Mouse (Mus musculus) heart, embryonic 16.5 days (tissue): ENCODE results near the gene Tmem40. TPM values are rescaled to one million over a fixed set of nuclear protein-coding genes. Genes with fewer than 3 reads are reported as not detected.

ENCODE experiments used
- ATAC-seq: fragments of 200-750 bp; cut with Nextera tagmentation; replicated peaks from 2 replicates; pipeline ENCODE4 v1.8.0; 2017; ENCODE audit warnings: moderate number of reproducible peaks; ENCODE audit not compliant: insufficient read depth, low FRiP score; ENCODE audit errors: extremely low read depth
- H3K27ac ChIP-seq: fragments of 300-500 bp; sonication (generic); 2 replicates; pipeline ENCODE4 v1.5.1; 2014; ENCODE audit warnings: mild to moderate bottlenecking, low read length, control low read depth, moderate library complexity
- H3K27me3 ChIP-seq: fragments of 300-500 bp; sonication (generic); 2 replicates; pipeline ENCODE4 v1.6.1; 2014; ENCODE audit warnings: low read length, mixed read lengths; ENCODE audit not compliant: control insufficient read depth, insufficient read depth
- H3K36me3 ChIP-seq: fragments of 300-500 bp; sonication (generic); 2 replicates; pipeline ENCODE4 v1.6.1; 2014; ENCODE audit not compliant: control insufficient read depth, insufficient read depth
- H3K4me1 ChIP-seq: fragments of 300-500 bp; sonication (generic); 2 replicates; pipeline ENCODE4 v1.6.1; 2014; ENCODE audit warnings: low read length, mixed read lengths; ENCODE audit not compliant: control insufficient read depth, insufficient read depth
- H3K4me2 ChIP-seq: fragments of 300-500 bp; sonication (generic); 2 replicates; pipeline ENCODE4 v1.6.1; 2014; ENCODE audit warnings: low read depth, mild to moderate bottlenecking, control low read depth, low read length
- H3K4me3 ChIP-seq: fragments of 300-500 bp; sonication (generic); 2 replicates; pipeline ENCODE4 v1.5.1; 2014; ENCODE audit warnings: mild to moderate bottlenecking, control low read depth, low read length
- H3K9ac ChIP-seq: fragments of 300-500 bp; sonication (generic); 2 replicates; pipeline ENCODE4 v1.6.1; 2014; ENCODE audit warnings: low read length, control low read depth
- H3K9me3 ChIP-seq: fragments of 300-500 bp; sonication (generic); replicated peaks from 2 replicates; pipeline ENCODE4 v1.6.1; 2016; ENCODE audit warnings: low read length; ENCODE audit not compliant: control insufficient read depth
- WGBS: fragments of 180-500 bp; shearing (Covaris S2); extraction: QIAGEN DNeasy Blood & Tissue Kit; methylation state at CpG from one replicate; pipeline ENCODE4 v1.1.7; 2014; 5-methylcytosine and 5-hydroxymethylcytosine counted together
- polyA plus RNA-seq: library from polyadenylated mRNA; unstranded; fragments of >200 nt; fragmentation: Nextera tagmentation; extraction: Ambion mirVana; gene quantifications from 2 replicates; pipeline ENCODE4 v1.2.1, GENCODE M21; 2015

Tmem40 gene
- polyA plus RNA-seq, 1 experiment from 2014 or later = 1.3 TPM

DNA sequence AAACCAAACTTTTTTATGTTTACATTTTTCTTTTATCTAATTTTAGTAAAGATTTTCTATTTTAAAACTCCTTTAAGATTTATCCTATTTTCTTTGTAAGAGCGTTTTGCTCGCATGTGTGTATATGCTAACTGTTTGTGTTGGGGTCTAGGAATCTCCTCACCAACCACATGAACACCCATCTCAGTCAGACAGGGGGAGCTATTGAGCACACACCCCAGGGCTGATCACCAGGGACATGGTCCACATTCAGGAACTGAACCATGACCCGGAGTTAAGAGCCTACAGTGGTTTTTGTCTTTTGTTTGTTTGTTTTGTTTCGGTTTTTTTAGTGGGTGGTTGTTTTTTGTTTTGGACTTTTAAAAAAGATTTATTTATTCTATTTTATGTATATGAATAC is 63.5 kb downstream of the Tmem40 start:
- ATAC-seq = no peak

DNA sequence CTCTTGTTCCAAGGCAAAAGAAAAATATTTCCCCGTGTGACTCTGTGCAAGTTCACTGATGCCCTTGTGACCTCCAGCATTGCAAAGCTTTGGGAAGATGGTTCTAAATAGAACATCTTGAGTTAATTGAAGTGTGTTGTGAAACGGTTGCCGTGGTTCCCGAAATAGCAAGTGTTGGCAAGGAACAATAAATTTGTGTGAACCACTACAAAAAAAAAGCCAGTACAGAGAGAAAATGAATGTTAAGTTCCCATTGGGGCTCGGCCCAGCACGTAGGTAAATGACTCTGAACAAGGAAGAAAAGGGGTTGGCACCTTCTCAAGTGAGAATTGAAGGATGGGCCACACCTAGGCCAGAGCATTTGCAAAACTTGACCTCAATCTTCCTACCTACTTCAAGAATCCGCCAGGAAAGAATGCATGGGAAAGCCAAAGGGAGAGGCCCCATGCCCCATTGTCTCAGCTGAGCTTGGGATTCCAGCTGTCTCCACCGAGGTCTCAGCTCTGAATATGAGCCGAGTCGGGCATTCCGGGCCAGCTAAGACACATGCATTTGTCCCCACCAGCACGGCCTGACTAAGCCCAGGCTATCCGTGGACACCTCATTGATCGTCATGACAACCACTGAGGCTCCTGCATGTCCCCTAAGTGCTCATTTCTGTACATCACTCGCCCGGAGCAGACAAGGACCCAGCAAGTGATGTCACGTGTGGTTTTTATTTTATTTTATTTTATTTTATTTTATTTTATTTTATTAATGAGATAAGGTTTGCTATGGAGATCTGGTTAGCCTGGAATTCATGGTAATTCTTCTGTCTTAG is 64.3 kb downstream of the Tmem40 start:
- peaks cover 21% of the 10 kb centered on the region for H3K4me1 ChIP-seq
- H3K9me3 ChIP-seq = 0 out of 2 replicates have a peak, but pooled peaks cover 3% of the 10 kb centered on the region
- no peaks in the 10 kb centered on the region for H3K27me3 ChIP-seq
- WGBS = 53% methylated on average over 17 of the region's 17 CpGs
- H3K9ac ChIP-seq = no peak overlapping the region
- H3K4me2 ChIP-seq = no peak overlapping the region
- no peak for ATAC-seq
- H3K27ac ChIP-seq = peak overlapping the region; percentile 49
- H3K36me3 ChIP-seq = no peaks in the 10 kb centered on the region
- H3K4me3 ChIP-seq = no peak overlapping the region

More for the DNA sequence above, 63.5 kb downstream of the Tmem40 start:
- no peak overlapping the region for H3K4me2 ChIP-seq
- H3K36me3 ChIP-seq = no peaks in the 10 kb centered on the region
- no peak overlapping the region for H3K9ac ChIP-seq
- H3K27me3 ChIP-seq = no peaks in the 10 kb centered on the region
- no peak overlapping the region for H3K27ac ChIP-seq
- no peak overlapping the region for H3K4me3 ChIP-seq
- peaks cover 16% of the 10 kb centered on the region for H3K4me1 ChIP-seq
- WGBS = 84% methylated on average over 4 of the region's 4 CpGs
- H3K9me3 ChIP-seq = 0 out of 2 replicates have a peak, but pooled peaks cover 3% of the 10 kb centered on the region

DNA sequence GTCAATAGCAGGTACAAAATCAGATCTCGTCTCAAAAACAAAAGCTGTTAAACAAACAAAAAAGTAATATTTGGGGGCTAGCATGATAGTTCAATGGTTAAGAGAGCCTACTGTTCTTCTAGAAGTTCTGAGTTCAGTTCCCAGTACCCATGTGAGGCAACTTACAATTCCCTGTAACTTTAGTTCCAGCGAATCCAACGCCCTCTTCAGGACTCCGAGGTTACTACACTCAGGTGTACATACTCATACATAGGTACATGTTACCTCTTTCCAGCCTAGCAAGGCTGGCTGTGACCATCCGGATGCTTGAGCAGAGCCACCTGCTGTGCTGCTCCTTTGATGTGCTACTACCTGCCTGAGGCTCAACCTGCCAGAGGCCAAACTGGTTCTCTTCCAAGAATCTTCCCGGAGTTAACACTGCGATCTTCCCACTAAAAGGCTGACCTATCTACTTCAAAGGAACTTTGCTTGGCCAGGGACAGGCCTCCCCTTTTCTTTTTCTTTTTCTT is 65.4 kb downstream of the Tmem40 start:
- no peak for ATAC-seq
- 84% methylated on average over 7 of the region's 7 CpGs for WGBS

DNA sequence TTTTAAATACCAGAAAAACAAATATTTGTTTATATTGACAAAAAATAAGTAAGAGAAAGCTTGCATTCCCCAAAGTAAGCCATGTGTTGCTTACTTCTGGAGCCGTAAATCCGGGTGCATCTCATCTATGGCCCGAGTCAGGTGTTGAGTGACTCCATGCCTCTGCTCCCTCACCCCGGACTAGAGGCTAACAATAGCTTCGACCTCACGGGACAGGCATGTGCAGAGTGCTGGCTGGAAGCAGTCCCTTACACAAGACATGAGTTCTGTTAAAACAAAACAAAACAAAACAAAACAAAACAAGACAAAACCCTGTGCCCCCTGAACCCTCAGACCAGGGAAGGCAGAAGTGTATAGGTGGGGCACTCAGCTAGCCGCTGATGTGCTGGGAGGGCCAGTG is 67.1 kb downstream of the Tmem40 start:
- Histone ChIP-seq H3K4me1 (peaks cover 27% of the 10 kb centered on the region), H3K27ac (peak overlapping the region; percentile 99), H3K9ac (peak overlapping the region; percentile 69), H3K36me3 (no peaks in the 10 kb centered on the region), H3K9me3 (0 out of 2 replicates have a peak, but pooled peaks cover 4% of the 10 kb centered on the region), H3K4me2 (peak overlapping the region; percentile 64), H3K4me3 (peak overlapping the region; percentile 27), H3K27me3 (no peaks in the 10 kb centered on the region)
- WGBS = 19% methylated on average over 7 of the region's 7 CpGs
- peak; percentile 91 for ATAC-seq

More for the DNA sequence above, 65.4 kb downstream of the Tmem40 start:
- 0 out of 2 replicates have a peak, but pooled peaks cover 7% of the 10 kb centered on the region for H3K9me3 ChIP-seq
- no peak overlapping the region for H3K9ac ChIP-seq
- H3K4me3 ChIP-seq = no peak overlapping the region
- H3K27me3 ChIP-seq = no peaks in the 10 kb centered on the region
- peaks cover 27% of the 10 kb centered on the region for H3K4me1 ChIP-seq
- H3K4me2 ChIP-seq = no peak overlapping the region
- peak overlapping the region; percentile 99 for H3K27ac ChIP-seq
- no peaks in the 10 kb centered on the region for H3K36me3 ChIP-seq

DNA sequence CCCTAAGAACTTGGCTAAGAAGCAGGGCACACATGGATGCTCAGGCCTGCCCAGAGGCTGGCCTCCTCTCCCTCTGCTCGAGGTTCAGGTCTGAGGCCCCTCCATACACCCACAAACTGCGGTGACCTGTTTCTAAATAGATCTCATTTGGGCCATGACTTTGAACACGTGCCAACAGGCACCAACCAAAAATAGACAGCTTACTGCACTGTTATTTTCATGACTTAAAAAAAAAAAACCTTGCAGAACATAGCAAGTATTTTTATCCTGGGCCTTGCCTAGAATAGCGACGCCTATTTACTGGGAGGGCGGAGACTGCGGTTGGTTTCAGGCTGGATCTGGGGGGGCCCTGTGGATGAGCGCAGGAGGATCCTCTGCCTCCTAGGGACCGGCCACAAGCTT is 67.8 kb downstream of the Tmem40 start:
- H3K4me2 ChIP-seq = peak overlapping the region; percentile 64
- peak overlapping the region; percentile 99 for H3K27ac ChIP-seq
- peak overlapping the region; percentile 69 for H3K9ac ChIP-seq

DNA sequence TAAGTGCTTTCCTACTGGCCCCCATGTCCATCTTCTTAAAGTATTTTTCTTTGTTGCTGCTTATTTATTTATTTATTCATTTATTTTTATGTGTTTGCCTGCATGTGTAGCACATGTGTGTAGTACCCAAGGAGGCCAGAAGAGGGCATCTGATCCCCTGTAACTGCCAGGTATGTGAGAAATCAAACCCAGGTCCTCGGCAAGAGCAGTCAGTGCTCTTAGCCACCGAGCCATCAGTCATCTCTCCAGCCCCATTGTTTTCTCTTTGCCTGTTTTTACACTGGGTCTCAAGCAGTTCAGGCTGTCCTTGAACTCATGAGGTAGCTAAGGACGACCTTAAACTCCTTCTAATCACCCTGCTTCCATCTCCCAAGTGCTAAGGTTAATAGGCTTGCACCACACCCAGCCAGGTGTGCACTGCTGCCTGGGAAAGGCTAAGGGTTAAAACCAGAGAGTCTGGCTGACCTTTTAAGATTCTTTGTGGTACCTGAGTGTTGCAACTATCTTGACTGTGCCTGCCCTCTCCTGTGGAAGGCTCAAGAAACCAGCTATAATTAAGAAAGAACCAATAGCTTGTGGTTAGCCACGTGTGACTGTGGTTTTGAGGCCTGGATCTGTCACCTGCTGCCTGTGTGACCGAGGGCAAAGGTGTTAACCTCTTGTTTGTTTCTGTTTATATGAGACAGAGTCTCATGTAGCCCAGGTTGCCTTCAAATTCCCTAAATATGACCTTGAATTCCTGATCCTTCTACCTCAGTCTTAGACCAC is 69.1 kb downstream of the Tmem40 start:
- H3K9ac ChIP-seq = no peak overlapping the region
- H3K4me1 ChIP-seq = peaks cover 27% of the 10 kb centered on the region
- no peak overlapping the region for H3K4me2 ChIP-seq
- no peaks in the 10 kb centered on the region for H3K27me3 ChIP-seq
- peak overlapping the region; percentile 99 for H3K27ac ChIP-seq
- H3K4me3 ChIP-seq = no peak overlapping the region
- H3K36me3 ChIP-seq = no peaks in the 10 kb centered on the region
- 61% methylated on average over 5 of the region's 5 CpGs for WGBS
- H3K9me3 ChIP-seq = 0 out of 2 replicates have a peak, but pooled peaks cover 4% of the 10 kb centered on the region
- ATAC-seq = no peak

More for the DNA sequence above, 67.8 kb downstream of the Tmem40 start:
- WGBS = 18% methylated on average over 9 of the region's 9 CpGs
- Histone ChIP-seq H3K36me3 (no peaks in the 10 kb centered on the region), H3K4me1 (peaks cover 27% of the 10 kb centered on the region), H3K27me3 (no peaks in the 10 kb centered on the region), H3K9me3 (0 out of 2 replicates have a peak, but pooled peaks cover 4% of the 10 kb centered on the region), H3K4me3 (peak overlapping the region; percentile 27)
- ATAC-seq = peak; percentile 90

DNA sequence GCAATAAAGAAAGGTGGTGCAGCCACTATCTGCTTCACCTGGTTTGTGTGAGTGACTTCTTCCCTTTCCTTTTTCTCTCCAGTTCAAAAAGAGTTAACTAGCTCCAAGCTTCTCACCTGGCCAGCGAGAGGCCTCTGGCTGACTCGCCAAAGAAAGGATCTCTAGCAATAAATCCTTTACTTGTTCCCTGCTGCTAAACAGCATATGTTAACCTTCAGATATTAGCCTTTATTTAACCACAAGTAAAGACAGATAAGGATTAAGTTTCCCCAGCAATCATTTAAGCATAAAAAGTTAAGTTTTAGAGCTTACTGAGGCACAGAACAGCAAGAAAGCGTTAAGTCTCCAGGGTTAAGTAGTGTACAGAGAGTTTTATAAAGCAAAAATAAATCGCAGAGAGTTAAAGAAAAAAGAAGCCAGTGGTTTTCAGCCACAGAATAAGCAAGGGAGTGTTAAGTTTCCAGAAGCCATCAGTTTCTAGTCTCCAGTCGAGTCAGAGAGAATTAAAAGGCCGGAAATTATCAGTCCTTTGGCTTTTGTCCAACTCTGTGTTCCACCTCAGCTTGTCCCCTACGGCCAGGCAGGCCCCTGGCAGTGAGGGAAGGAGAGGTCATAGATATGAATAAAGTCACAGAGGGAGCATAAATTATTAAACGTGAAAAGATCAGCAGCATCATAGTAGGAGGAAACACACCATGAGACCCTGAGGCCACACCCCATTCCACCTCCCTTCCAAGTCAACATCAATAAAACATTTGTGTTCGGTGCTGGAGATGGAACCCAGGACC is 69.9 kb downstream of the Tmem40 start:
- H3K9me3 ChIP-seq = 0 out of 2 replicates have a peak, but pooled peaks cover 4% of the 10 kb centered on the region
- H3K4me2 ChIP-seq = no peak overlapping the region
- H3K27me3 ChIP-seq = no peaks in the 10 kb centered on the region
- H3K36me3 ChIP-seq = no peaks in the 10 kb centered on the region
- H3K4me3 ChIP-seq = no peak overlapping the region
- WGBS = 39% methylated on average over 9 of the region's 9 CpGs
- H3K9ac ChIP-seq = no peak overlapping the region
- peak overlapping the region; percentile 99 for H3K27ac ChIP-seq
- no peak for ATAC-seq
- peaks cover 22% of the 10 kb centered on the region for H3K4me1 ChIP-seq

DNA sequence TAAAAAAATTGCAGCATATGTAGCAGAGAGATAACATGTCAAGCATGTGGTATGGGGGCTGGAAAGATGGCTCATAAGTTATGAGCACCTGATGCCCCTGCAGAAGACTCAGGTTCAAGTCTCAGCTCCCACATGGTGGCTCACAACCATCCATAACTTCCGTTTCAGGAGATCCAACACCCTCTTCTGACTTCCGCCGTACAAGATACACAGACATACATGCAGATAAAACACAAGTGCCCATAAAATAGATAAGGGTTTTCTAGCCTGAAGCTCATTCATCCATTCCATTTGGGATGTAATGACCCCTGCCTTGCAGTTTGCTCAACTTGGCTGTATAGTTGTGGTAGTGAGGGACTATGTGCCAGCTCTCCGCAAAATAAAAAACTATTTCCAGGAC is 72.1 kb downstream of the Tmem40 start:
- ATAC-seq = no peak
- no peaks in the 10 kb centered on the region for H3K27me3 ChIP-seq
- H3K36me3 ChIP-seq = no peaks in the 10 kb centered on the region
- 62% methylated on average over 4 of the region's 4 CpGs for WGBS
- H3K4me1 ChIP-seq = peaks cover 18% of the 10 kb centered on the region
- H3K9me3 ChIP-seq = peaks cover 12% of the 10 kb centered on the region
- no peak overlapping the region for H3K27ac ChIP-seq
- no peak overlapping the region for H3K9ac ChIP-seq
- H3K4me3 ChIP-seq = no peak overlapping the region
- H3K4me2 ChIP-seq = no peak overlapping the region
